Mouse (Mus musculus) liver, adult 2 months (tissue): Measurements from ENCODE around the gene Rtp4. TPM values are rescaled to one million over a fixed set of nuclear protein-coding genes. Genes with fewer than 3 reads are reported as not detected.

Experiments
- DNase-seq: peaks from one replicate; pipeline ENCODE4 v3.0.0-alpha.2; 2011; ENCODE audit warnings: low read depth, low spot score; ENCODE audit errors: extremely low read depth
- H3K27ac ChIP-seq: fragments of 200-500 bp; replicated peaks from 2 replicates; pipeline ENCODE4 v1.5.1; 2012; ENCODE audit warnings: low read depth, mild to moderate bottlenecking, control low read depth, inconsistent platforms, low read length; ENCODE audit not compliant: insufficient read depth
- H3K27me3 ChIP-seq: fragments of 200-500 bp; 2 replicates; pipeline ENCODE4 v1.6.1; 2012; ENCODE audit warnings: mild to moderate bottlenecking, moderate library complexity, low read length, inconsistent platforms; ENCODE audit not compliant: control insufficient read depth, insufficient read depth
- H3K36me3 ChIP-seq: fragments of 200-500 bp; 2 replicates; pipeline ENCODE4 v1.6.1; 2012; ENCODE audit warnings: low read length, inconsistent platforms; ENCODE audit not compliant: control insufficient read depth, insufficient read depth
- H3K4me1 ChIP-seq: fragments of 200-500 bp; 2 replicates; pipeline ENCODE4 v1.6.1; 2011; ENCODE audit warnings: low read length; ENCODE audit not compliant: control insufficient read depth, insufficient read depth
- H3K4me3 ChIP-seq: fragments of 200-500 bp; 2 replicates; pipeline ENCODE4 v1.5.1; 2011; ENCODE audit warnings: low read depth, mild to moderate bottlenecking, control low read depth, low read length, moderate library complexity; ENCODE audit not compliant: insufficient read depth
- H3K79me2 ChIP-seq: fragments of 200-500 bp; 2 replicates; pipeline ENCODE4 v1.6.1; 2012; ENCODE audit warnings: inconsistent platforms, mild to moderate bottlenecking, low read length, moderate library complexity; ENCODE audit not compliant: control insufficient read depth, insufficient read depth
- H3K9ac ChIP-seq: fragments of 200-500 bp; 2 replicates; pipeline ENCODE4 v1.6.1; 2012; ENCODE audit warnings: low read depth, mild to moderate bottlenecking, control low read depth, inconsistent platforms, low read length
- CTCF ChIP-seq: fragments of 200-500 bp; IDR thresholded peaks from 2 replicates; pipeline ENCODE4 v1.5.1; 2011; ENCODE audit warnings: low read depth, low read length, control low read depth
- POLR2A ChIP-seq: fragments of 200-500 bp; IDR thresholded peaks from 2 replicates; pipeline ENCODE4 v1.6.1; 2011; ENCODE audit warnings: low read length, control low read depth; ENCODE audit not compliant: insufficient read depth; ENCODE audit errors: extremely low read depth
- WGBS: fragments of 180-500 bp; shearing (Covaris S2); methylation state at CpG from one replicate; pipeline ENCODE4 v1.1.7; 2018; 5-methylcytosine and 5-hydroxymethylcytosine counted together
- polyA plus RNA-seq: library from polyadenylated mRNA; depleted of rRNA; stranded (reverse); fragments of >200 nt; gene quantifications from 2 replicates; pipeline ENCODE4 v1.2.3, GENCODE M21; 2012
- total RNA-seq: library from RNA; depleted of rRNA; stranded (reverse); fragments of >200 nt; gene quantifications from 2 replicates; pipeline ENCODE4 v1.2.3, GENCODE M21; 2014

The Rtp4 gene
- total and polyA plus RNA-seq, 2 experiments, result 16.9 to 25.2 TPM

- Histone ChIP-seq H3K79me2 (peaks cover 17% of the 10 kb centered on the region; the same call in 1 of the 2 replicates), H3K36me3 (peaks cover 4% of the 10 kb centered on the region; the same call in 1 of the 2 replicates), H3K9ac (peak overlapping the region; percentile 92), H3K27ac (peak overlapping the region; percentile 96), H3K4me1 (peaks cover 38% of the 10 kb centered on the region), H3K4me3 (peak overlapping the region; percentile 84), H3K27me3 (no peaks in the 10 kb centered on the region)
- TF ChIP-seq POLR2A (no peak), CTCF (no peak)
- no peak for DNase-seq
- 0% methylated on average over 1 of the region's 1 CpGs for WGBS
Observed at GRCm38 (mm10) chr16:23519771-23520170, 320 bp upstream of the Rtp4 start.

GRCm38 (mm10) chr16:23521092-23521491, 1.0 kb downstream of the Rtp4 start:
- H3K27ac ChIP-seq, result peak overlapping the region; percentile 6
- H3K9ac ChIP-seq, result peak overlapping the region; percentile 10
- H3K36me3 ChIP-seq, result peaks cover 14% of the 10 kb centered on the region
- TF ChIP-seq CTCF, result no peak
- no peak for TF ChIP-seq POLR2A
- peaks cover 18% of the 10 kb centered on the region; the same call in 1 of the 2 replicates for H3K79me2 ChIP-seq
- no peaks in the 10 kb centered on the region for H3K27me3 ChIP-seq
- WGBS, result 7% methylated on average over 5 of the region's 5 CpGs
- peak overlapping the region; percentile 15; the same call in 1 of the 2 replicates for H3K4me3 ChIP-seq
- peaks cover 30% of the 10 kb centered on the region for H3K4me1 ChIP-seq
- peak; percentile 18 for DNase-seq

GRCm38 (mm10) chr16:23522081-23522480, 2.0 kb downstream of the Rtp4 start:
- DNase-seq, result no peak
- WGBS, result 90% methylated on average over 5 of the region's 5 CpGs
- H3K9ac ChIP-seq, result no peak overlapping the region
- H3K27me3 ChIP-seq, result no peaks in the 10 kb centered on the region
- H3K27ac ChIP-seq, result no peak overlapping the region
- TF ChIP-seq CTCF (no peak), POLR2A (no peak)
- H3K36me3 ChIP-seq, result peaks cover 13% of the 10 kb centered on the region
- H3K4me1 ChIP-seq, result peaks cover 24% of the 10 kb centered on the region
- H3K4me3 ChIP-seq, result no peak overlapping the region
- peaks cover 15% of the 10 kb centered on the region; the same call in 1 of the 2 replicates for H3K79me2 ChIP-seq

DNA sequence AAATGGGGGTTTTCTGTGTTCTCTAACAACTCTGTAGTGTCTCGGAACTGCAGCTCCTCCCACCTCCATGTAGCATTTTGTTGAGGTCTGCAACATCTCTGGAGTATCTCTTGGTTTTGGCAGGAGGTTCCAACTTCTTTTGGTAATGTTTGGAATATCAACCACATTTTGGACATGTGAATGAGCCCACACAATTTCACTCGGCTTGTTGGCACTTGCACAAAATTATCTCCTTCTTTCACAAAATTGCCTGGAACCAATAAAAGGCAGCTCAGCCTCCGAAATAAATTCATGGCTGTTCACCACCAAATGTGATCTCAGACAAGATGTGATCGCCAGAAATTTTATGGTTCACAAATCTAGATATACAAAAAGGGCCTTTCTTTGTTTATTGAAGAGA, 9.1 kb downstream of the Rtp4 start:
- Histone ChIP-seq H3K27ac (no peak overlapping the region), H3K9ac (no peak overlapping the region), H3K79me2 (peaks cover 9% of the 10 kb centered on the region; the same call in 1 of the 2 replicates), H3K4me1 (no peaks in the 10 kb centered on the region), H3K36me3 (peaks cover 29% of the 10 kb centered on the region), H3K27me3 (no peaks in the 10 kb centered on the region), H3K4me3 (no peak overlapping the region)
- TF ChIP-seq POLR2A (no peak), CTCF (no peak)
- no peak for DNase-seq
- 77% methylated on average over 4 of the region's 4 CpGs for WGBS

DNA sequence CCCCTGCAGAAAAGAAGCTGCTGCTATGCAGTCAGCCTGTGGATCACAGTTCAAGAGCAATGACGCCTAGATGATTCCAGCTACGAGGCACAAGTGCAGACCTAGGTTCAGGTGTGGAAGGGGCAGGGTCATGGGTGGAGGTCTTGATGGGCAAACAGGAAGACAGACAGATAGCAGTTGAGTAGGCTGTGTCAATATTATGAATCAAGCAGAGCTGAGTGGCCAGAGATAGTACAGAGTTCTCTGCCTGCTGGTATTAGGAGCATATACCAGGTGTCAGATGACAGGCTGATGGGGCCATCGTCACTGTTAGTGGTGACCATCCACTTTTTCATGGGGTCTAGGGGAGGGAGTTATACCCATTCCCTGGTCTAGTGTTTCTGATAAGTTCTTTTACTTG, 13.6 kb downstream of the Rtp4 start:
- no peaks in the 10 kb centered on the region for H3K27me3 ChIP-seq
- H3K36me3 ChIP-seq, result peaks cover 18% of the 10 kb centered on the region
- TF ChIP-seq POLR2A, result no peak
- no peak for TF ChIP-seq CTCF
- no peak for DNase-seq
- no peak overlapping the region for H3K9ac ChIP-seq
- H3K27ac ChIP-seq, result no peak overlapping the region
- 58% methylated on average over 3 of the region's 3 CpGs for WGBS
- no peaks in the 10 kb centered on the region for H3K4me1 ChIP-seq
- no peak overlapping the region for H3K4me3 ChIP-seq
- H3K79me2 ChIP-seq, result no peaks in the 10 kb centered on the region; the same call in 1 of the 2 replicates

DNA sequence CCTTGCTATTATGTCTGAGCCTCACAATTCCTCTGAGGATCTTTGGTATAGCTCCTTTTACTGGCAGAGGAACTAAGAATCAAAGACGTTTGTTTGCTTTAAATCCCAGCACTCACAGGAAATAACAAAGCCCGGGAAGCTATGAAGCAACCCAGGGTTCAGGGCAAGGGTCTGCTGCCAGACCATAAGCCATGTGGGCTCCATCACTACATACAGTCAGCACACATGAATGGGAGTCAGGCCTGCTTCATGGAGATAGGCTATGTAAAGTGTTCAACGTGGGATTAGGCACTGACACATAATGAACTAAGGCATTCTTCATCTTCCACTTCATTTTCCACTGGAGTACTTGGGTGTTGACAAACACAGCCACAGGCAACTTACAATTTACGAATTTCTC, 21.0 kb downstream of the Rtp4 start:
- no peaks in the 10 kb centered on the region for H3K27me3 ChIP-seq
- no peak overlapping the region for H3K27ac ChIP-seq

More for the DNA sequence above, 21.0 kb downstream of the Rtp4 start:
- WGBS, result 51% methylated on average over 4 of the region's 4 CpGs
- no peak for DNase-seq
- Histone ChIP-seq H3K36me3 (peaks cover 29% of the 10 kb centered on the region), H3K4me3 (no peak overlapping the region), H3K4me1 (no peaks in the 10 kb centered on the region), H3K79me2 (peaks cover 5% of the 10 kb centered on the region; the same call in 1 of the 2 replicates), H3K9ac (no peak overlapping the region)
- TF ChIP-seq POLR2A (no peak), CTCF (no peak)
